In genomic region chr8:107293641-107294628, GRCm38 (mm10) we compare ENCODE assay signal across 8 mouse cellular contexts. TPM values are rescaled to one million over a fixed set of nuclear protein-coding genes. Genes with fewer than 3 reads are reported as not detected.
A peak's percentile ranks its signal among the peaks of the same experiment; 100 is the strongest.
DNase-seq lines count a peak whose midpoint lies in the region; ATAC-seq and TF ChIP-seq lines count a peak whose summit lies in the region.

No protein-coding gene starts in this region.

- no peak for TF ChIP-seq RAD21 in CH12.LX (IDR thresholded peaks at IDR 0.05; ENCODE audit: low read depth, low read length)

- H3K27me3 ChIP-seq in CH12.LX (replicated peaks), result no peaks in the 10 kb centered on the region
- H3K27me3 ChIP-seq in forebrain, embryonic 10.5 days (ENCODE audit: poor library complexity, severe bottlenecking), result no peaks in the 10 kb centered on the region
- H3K27me3 ChIP-seq in heart, embryonic 16.5 days (ENCODE audit: control insufficient read depth, insufficient read depth, low read length), result no peaks in the 10 kb centered on the region
- no peaks in the 10 kb centered on the region for H3K27me3 ChIP-seq in liver, embryonic 15.5 days
- H3K27me3 ChIP-seq in neural tube, embryonic 15.5 days (replicated peaks), result no peaks in the 10 kb centered on the region

- peaks cover 49% of the 10 kb centered on the region for H3K79me2 ChIP-seq in CH12.LX (replicated peaks; ENCODE audit: control insufficient read depth, extremely low read depth, insufficient read depth, poor library complexity, severe bottlenecking)

- dilution Hi-C loops in CH12.LX (cut with MboI; ENCODE audit: extremely low pct_ligation_motif_present, extremely low pct_unique_long_range_greater_than_20kb, low sequenced_read_pairs), result no loop called here

- H3K4me2 ChIP-seq in CH12.LX (ENCODE audit: insufficient read depth, low read depth, poor library complexity, severe bottlenecking), result peak overlapping the region; percentile 72
- H3K4me2 ChIP-seq in heart, embryonic 16.5 days (ENCODE audit: low read depth, low read length), result peak overlapping the region; percentile 80
- H3K4me2 ChIP-seq in liver, embryonic 15.5 days, result peak overlapping the region; percentile 93
- peak overlapping the region; percentile 63 for H3K4me2 ChIP-seq in neural tube, embryonic 15.5 days

- peak; percentile 39 for DNase-seq in CH12.LX (ENCODE audit: extremely low read depth)
- peak; percentile 15 for DNase-seq in c-Kit-negative CD71-positive TER-119-positive erythroid progenitor cells, embryonic 14.5 days (ENCODE audit: low read depth, low spot score)
- DNase-seq in forebrain, embryonic 10.5 days (ENCODE audit: extremely low spot score, low spot score), result peak; percentile 44
- DNase-seq in kidney, postnatal 36 days, result peak; percentile 63 to 82
- peak; percentile 5 for DNase-seq in thymus, postnatal 0 days (ENCODE audit: low spot score)

- ATAC-seq in heart, embryonic 16.5 days (replicated peaks; ENCODE audit: extremely low read depth, insufficient read depth, low FRiP score), result peak; percentile 44
- peak; percentile 58 for ATAC-seq in liver, embryonic 15.5 days (ENCODE audit: insufficient read depth)
- peak; percentile 65 for ATAC-seq in neural tube, embryonic 15.5 days (ENCODE audit: low FRiP score)

- H3K27ac ChIP-seq in CH12.LX (ENCODE audit: insufficient read depth, low read depth), result peak overlapping the region; percentile 95
- peak overlapping the region; percentile 98 for H3K27ac ChIP-seq in forebrain, embryonic 10.5 days
- peak overlapping the region; percentile 94 for H3K27ac ChIP-seq in heart, embryonic 16.5 days (ENCODE audit: low read length)
- peak overlapping the region; percentile 94 for H3K27ac ChIP-seq in liver, embryonic 15.5 days (replicated peaks)
- H3K27ac ChIP-seq in neural tube, embryonic 15.5 days (replicated peaks), result peak overlapping the region; percentile 97

- under 1% methylated on average over 79 of the region's 98 CpGs for WGBS in forebrain, embryonic 10.5 days
- under 1% methylated on average over 89 of the region's 98 CpGs for WGBS in heart, embryonic 16.5 days
- WGBS in liver, embryonic 15.5 days (ENCODE audit: insufficient replicate concordance), result under 1% methylated on average over 92 of the region's 98 CpGs
- WGBS in neural tube, embryonic 15.5 days, result under 1% methylated on average over 63 of the region's 98 CpGs

- H3K4me1 ChIP-seq in CH12.LX (ENCODE audit: control insufficient read depth in 1 of 2, insufficient read depth in 2 of 2), result peaks cover 3 to 57% of the 10 kb centered on the region in 2 experiments; a peak in 3 of 4 replicates
- peaks cover 27% of the 10 kb centered on the region for H3K4me1 ChIP-seq in forebrain, embryonic 10.5 days
- peaks cover 12% of the 10 kb centered on the region for H3K4me1 ChIP-seq in heart, embryonic 16.5 days (ENCODE audit: control insufficient read depth, insufficient read depth, low read length)
- peaks cover 21% of the 10 kb centered on the region for H3K4me1 ChIP-seq in liver, embryonic 15.5 days (replicated peaks)
- peaks cover 20% of the 10 kb centered on the region for H3K4me1 ChIP-seq in neural tube, embryonic 15.5 days

- H3K9me3 ChIP-seq in CH12.LX (replicated peaks; ENCODE audit: low read length), result no peaks in the 10 kb centered on the region
- no peaks in the 10 kb centered on the region for H3K9me3 ChIP-seq in forebrain, embryonic 10.5 days
- no peaks in the 10 kb centered on the region for H3K9me3 ChIP-seq in heart, embryonic 16.5 days (replicated peaks; ENCODE audit: control insufficient read depth, low read length)
- H3K9me3 ChIP-seq in liver, embryonic 15.5 days (replicated peaks), result no peaks in the 10 kb centered on the region
- no peaks in the 10 kb centered on the region for H3K9me3 ChIP-seq in neural tube, embryonic 15.5 days (replicated peaks)

- peak overlapping the region; percentile 70 to 100 (median 87) for H3K4me3 ChIP-seq in CH12.LX (replicated peaks in 1 of 3; ENCODE audit: low read depth in 2 of 3, low read length in 2 of 3, poor library complexity in 1 of 3)
- H3K4me3 ChIP-seq in forebrain, embryonic 10.5 days, result peak overlapping the region; percentile 98
- H3K4me3 ChIP-seq in heart, embryonic 16.5 days (ENCODE audit: low read length), result peak overlapping the region; percentile 77
- H3K4me3 ChIP-seq in liver, embryonic 15.5 days (replicated peaks), result peak overlapping the region; percentile 93
- H3K4me3 ChIP-seq in neural tube, embryonic 15.5 days (replicated peaks), result peak overlapping the region; percentile 95

- TF ChIP-seq EP300 in CH12.LX (IDR thresholded peaks at IDR 0.05; ENCODE audit: low read length), result no peak

- peaks cover 5 to 13% of the 10 kb centered on the region in 2 experiments for H3K36me3 ChIP-seq in CH12.LX (replicated peaks in 1 of 2; ENCODE audit: control insufficient read depth in 1 of 2, insufficient read depth in 1 of 2, low read length in 1 of 2)
- no peaks in the 10 kb centered on the region for H3K36me3 ChIP-seq in forebrain, embryonic 10.5 days (replicated peaks)
- H3K36me3 ChIP-seq in heart, embryonic 16.5 days (ENCODE audit: control insufficient read depth, insufficient read depth), result no peaks in the 10 kb centered on the region
- H3K36me3 ChIP-seq in liver, embryonic 15.5 days (replicated peaks), result no peaks in the 10 kb centered on the region
- no peaks in the 10 kb centered on the region for H3K36me3 ChIP-seq in neural tube, embryonic 15.5 days

- no peak for TF ChIP-seq POLR2A in CH12.LX (IDR thresholded peaks at IDR 0.05; ENCODE audit: low read depth, low read length)

- H3K9ac ChIP-seq in CH12.LX (ENCODE audit: insufficient read depth, low read depth), result peak overlapping the region; percentile 91
- peak overlapping the region; percentile 88 for H3K9ac ChIP-seq in heart, embryonic 16.5 days (ENCODE audit: low read length)
- peak overlapping the region; percentile 93 for H3K9ac ChIP-seq in liver, embryonic 15.5 days
- H3K9ac ChIP-seq in neural tube, embryonic 15.5 days (replicated peaks), result peak overlapping the region; percentile 74

- in situ Hi-C loops in CH12.LX (cut with MboI; ENCODE audit: low pct_ligation_motif_present, low pct_unique_long_range_greater_than_20kb, low sequenced_read_pairs), result no loop called here

- TF ChIP-seq CTCF in CH12.LX (conservative IDR thresholded peaks at IDR 0.05 in 1 of 2, IDR thresholded peaks at IDR 0.05 in 1 of 2; ENCODE audit: low read depth in 2 of 2, low read length in 2 of 2), result no peak

TF ChIP-seq in CH12.LX, 34 proteins besides CTCF, POLR2A, EP300 and RAD21:
- TF ChIP-seq ZNF384 (IDR thresholded peaks at IDR 0.05; ENCODE audit: low read depth, low read length) (peak; percentile 53; the same call in 1 of the 2 replicates), ETS1 (conservative IDR thresholded peaks at IDR 0.05; ENCODE audit: low read depth, low read length) (no peak), ZC3H11A (IDR thresholded peaks at IDR 0.05; ENCODE audit: low read depth, low read length) (no peak), MXI1 (IDR thresholded peaks at IDR 0.05; ENCODE audit: low read depth, low read length) (peak; percentile 29; the same call in 1 of the 2 replicates), SIN3A (IDR thresholded peaks at IDR 0.05; ENCODE audit: low read length) (peak; percentile 52; the same call in 1 of the 2 replicates), MAZ (IDR thresholded peaks at IDR 0.05; ENCODE audit: low read depth, low read length) (peak; percentile 66)

RNA-seq across cellular contexts. Expression of gene Nfat5, which starts 0.7 kb away (rescaled TPM):
- total RNA-seq in CH12.LX (2012; rRNA removed) (16.8 and 18.6 TPM in 2 replicates), CH12.LX (2014; rRNA removed) (11.3 and 13.2 TPM in 2 replicates)
- 29.1 and 36.2 TPM in 2 replicates for polyA plus RNA-seq in CH12.LX (2012; ENCODE audit: insufficient read length, low read depth)
- polyA plus RNA-seq in forebrain, embryonic 10.5 days (2016; fragmentation: Nextera tagmentation; extraction: Ambion mirVana), result 7.6 and 7.8 TPM in 2 replicates
- polyA plus RNA-seq in heart, embryonic 16.5 days (2015; fragmentation: Nextera tagmentation; extraction: Ambion mirVana), result 10.2 and 10.7 TPM in 2 replicates
- polyA plus RNA-seq in liver, embryonic 15.5 days (2015; fragmentation: Nextera tagmentation; extraction: Ambion mirVana), result 1.3 and 1.6 TPM in 2 replicates
- 11.3 and 11.4 TPM in 2 replicates for polyA plus RNA-seq in neural tube, embryonic 15.5 days (2015; fragmentation: Nextera tagmentation; extraction: Ambion mirVana)
- 5.1 and 9.1 TPM in 2 replicates for polyA plus RNA-seq in thymus, postnatal 0 days (2015; fragmentation: Nextera tagmentation; extraction: Ambion mirVana)

Comparison
In these comparisons a context has a peak if more than half of its experiments do, and no peak if none do; other contexts are left out.
1. Peak in every context shown above with its lines: DNase-seq, ATAC-seq, H3K4me3 ChIP-seq and H3K27ac ChIP-seq.
2. DNase-seq: peak in every context shown above with its lines; median percentile 72 in kidney, postnatal 36 days; 44 in forebrain, embryonic 10.5 days; 39 in CH12.LX; 15 in c-Kit-negative CD71-positive TER-119-positive erythroid progenitor cells, embryonic 14.5 days; 5 in thymus, postnatal 0 days.